Mouse (Mus musculus) intestine, embryonic 15.5 days (tissue): Measurements from ENCODE around the gene Csrp3. TPM values are rescaled to one million over a fixed set of nuclear protein-coding genes. Genes with fewer than 3 reads are reported as not detected.
A peak's percentile ranks its signal among the peaks of the same experiment; 100 is the strongest.

Experiments used
- ATAC-seq: fragments of 200-750 bp; cut with Nextera tagmentation; 2 replicates; pipeline ENCODE4 v1.8.0; 2017; ENCODE audit warnings: moderate TSS enrichment, moderate library complexity
- H3K27ac ChIP-seq: fragments of 300-500 bp; sonication (generic); 2 replicates; pipeline ENCODE4 v1.5.1; 2015; ENCODE audit warnings: mild to moderate bottlenecking, inconsistent platforms
- H3K27me3 ChIP-seq: fragments of 300-500 bp; sonication (generic); replicated peaks from 2 replicates; pipeline ENCODE4 v1.6.1; 2015; ENCODE audit warnings: inconsistent platforms
- H3K36me3 ChIP-seq: fragments of 300-500 bp; sonication (generic); 2 replicates; pipeline ENCODE4 v1.6.1; 2015; ENCODE audit warnings: inconsistent platforms
- H3K4me1 ChIP-seq: fragments of 300-500 bp; sonication (generic); replicated peaks from 2 replicates; pipeline ENCODE4 v1.6.1; 2015; ENCODE audit warnings: inconsistent platforms
- H3K4me2 ChIP-seq: fragments of 300-500 bp; sonication (generic); replicated peaks from 2 replicates; pipeline ENCODE4 v1.6.1; 2015; ENCODE audit warnings: mild to moderate bottlenecking, inconsistent platforms
- H3K4me3 ChIP-seq: fragments of 300-500 bp; sonication (generic); replicated peaks from 2 replicates; pipeline ENCODE4 v1.5.1; 2015; ENCODE audit warnings: inconsistent platforms
- H3K9ac ChIP-seq: fragments of 300-500 bp; sonication (generic); 2 replicates; pipeline ENCODE4 v1.6.1; 2015; ENCODE audit warnings: inconsistent platforms
- H3K9me3 ChIP-seq: fragments of 300-500 bp; sonication (generic); 2 replicates; pipeline ENCODE4 v1.6.1; 2016; ENCODE audit warnings: inconsistent platforms
- WGBS: fragments of 180-500 bp; shearing (Covaris S2); methylation state at CpG from one replicate; pipeline ENCODE4 v1.1.7; 2015; 5-methylcytosine and 5-hydroxymethylcytosine counted together
- polyA plus RNA-seq: library from polyadenylated mRNA; unstranded; fragments of >200 nt; fragmentation: Nextera tagmentation; extraction: Ambion mirVana; gene quantifications from 2 replicates; pipeline ENCODE4 v1.2.1, GENCODE M21; 2015

The Csrp3 gene
- 0.53 and 0.94 TPM in 2 replicates for polyA plus RNA-seq

- no peak for ATAC-seq
- Histone ChIP-seq H3K9ac (no peak within 1 kb of the TSS), H3K4me3 (no peak within 1 kb of the TSS), H3K9me3 (no peaks in the 10 kb centered on the region), H3K27ac (no peak within 1 kb of the TSS), H3K36me3 (no peaks in the 10 kb centered on the region), H3K27me3 (no peaks in the 10 kb centered on the region), H3K4me2 (no peak within 1 kb of the TSS), H3K4me1 (no peaks in the 10 kb centered on the region)
- 69% methylated on average over 11 of the region's 11 CpGs for WGBS
Observed at GRCm38 (mm10) chr7:48847820-48848650, at the start of gene Csrp3. Csrp3 (minus strand) TSS chr7:48848033.

DNA sequence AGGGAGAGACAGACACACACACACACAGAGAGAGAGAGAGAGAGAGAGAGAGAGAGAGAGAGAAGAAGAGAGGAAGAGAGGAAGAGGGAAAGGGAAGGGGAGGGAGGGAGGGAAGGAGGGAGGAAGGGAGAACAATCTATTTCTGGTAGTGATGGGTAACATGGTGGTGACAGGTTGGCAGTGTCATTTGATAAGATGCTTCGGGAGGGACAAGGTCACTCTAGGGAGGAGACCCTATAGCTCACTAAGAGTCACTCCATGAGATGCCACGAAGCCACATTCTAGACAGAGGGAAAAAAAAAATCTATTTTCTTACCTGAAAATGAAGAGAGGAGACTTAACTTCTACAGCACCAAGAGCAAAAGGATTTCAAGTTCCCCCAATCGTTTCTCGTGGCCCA lies 48.2 kb upstream of the Csrp3 start:
- no peak overlapping the region for H3K27ac ChIP-seq
- H3K36me3 ChIP-seq: no peaks in the 10 kb centered on the region
- no peaks in the 10 kb centered on the region for H3K27me3 ChIP-seq
- no peak for ATAC-seq
- WGBS: 78% methylated on average over 4 of the region's 4 CpGs
- H3K9me3 ChIP-seq: no peaks in the 10 kb centered on the region
- H3K4me2 ChIP-seq: no peak overlapping the region
- H3K4me1 ChIP-seq: no peaks in the 10 kb centered on the region
- H3K4me3 ChIP-seq: no peak overlapping the region
- no peak overlapping the region for H3K9ac ChIP-seq

DNA sequence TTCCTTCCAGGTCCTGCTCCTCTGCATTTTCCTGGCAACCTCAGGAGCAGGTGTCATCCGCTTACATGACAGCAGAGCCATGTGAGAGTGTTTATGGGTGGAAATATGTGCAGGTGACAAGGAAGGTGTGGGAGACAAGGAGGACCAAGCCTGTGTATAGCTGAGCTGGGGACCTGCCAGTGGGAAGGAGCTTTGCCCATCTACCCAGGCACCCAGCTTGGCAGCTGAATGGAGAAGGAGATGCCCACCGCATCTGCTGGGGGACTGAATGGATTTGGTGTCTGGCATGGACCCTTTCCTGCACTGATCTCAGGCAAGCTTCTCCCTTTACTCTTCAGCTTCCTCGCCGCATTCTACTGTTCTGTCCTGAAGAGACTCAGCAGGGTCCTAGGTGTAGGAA lies 47.6 kb upstream of the Csrp3 start:
- 83% methylated on average over 4 of the region's 4 CpGs for WGBS
- H3K36me3 ChIP-seq: no peaks in the 10 kb centered on the region
- no peaks in the 10 kb centered on the region for H3K9me3 ChIP-seq
- H3K4me1 ChIP-seq: no peaks in the 10 kb centered on the region
- H3K4me3 ChIP-seq: no peak overlapping the region
- no peak overlapping the region for H3K4me2 ChIP-seq
- H3K27me3 ChIP-seq: no peaks in the 10 kb centered on the region
- no peak overlapping the region for H3K27ac ChIP-seq
- no peak for ATAC-seq
- no peak overlapping the region for H3K9ac ChIP-seq

DNA sequence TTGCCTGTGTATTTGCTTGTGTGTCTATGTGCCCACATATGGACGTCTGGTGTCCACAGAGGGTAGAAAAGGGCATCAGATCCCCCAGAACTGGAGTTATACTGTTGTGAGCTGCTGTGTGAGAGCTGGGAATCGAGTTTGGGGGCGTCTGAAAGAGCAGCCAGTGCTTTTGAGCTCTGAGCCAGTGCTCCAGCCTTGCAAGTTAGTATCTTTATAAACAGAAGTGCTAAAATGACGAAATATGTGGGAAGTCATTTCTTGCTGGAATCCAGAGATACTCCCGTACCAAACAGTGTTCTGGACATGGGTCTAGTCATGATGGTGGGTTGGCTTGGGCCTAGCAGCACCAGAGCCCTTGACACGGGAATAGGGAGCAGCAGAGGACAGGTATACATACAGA lies 46.9 kb upstream of the Csrp3 start:
- ATAC-seq: no peak
- no peaks in the 10 kb centered on the region for H3K9me3 ChIP-seq
- H3K9ac ChIP-seq: no peak overlapping the region
- no peak overlapping the region for H3K4me3 ChIP-seq
- H3K4me2 ChIP-seq: no peak overlapping the region
- H3K36me3 ChIP-seq: no peaks in the 10 kb centered on the region
- no peak overlapping the region for H3K27ac ChIP-seq
- 63% methylated on average over 6 of the region's 6 CpGs for WGBS
- H3K27me3 ChIP-seq: no peaks in the 10 kb centered on the region
- no peaks in the 10 kb centered on the region for H3K4me1 ChIP-seq

- under 1% methylated on average over 6 of the region's 6 CpGs for WGBS
- H3K4me2 ChIP-seq: no peak overlapping the region
- H3K4me1 ChIP-seq: no peaks in the 10 kb centered on the region
- no peaks in the 10 kb centered on the region for H3K9me3 ChIP-seq
- no peak overlapping the region for H3K9ac ChIP-seq
- no peak overlapping the region for H3K4me3 ChIP-seq
- peak; percentile 23; the same call in 1 of the 2 replicates for ATAC-seq
- H3K27ac ChIP-seq: no peak overlapping the region
- H3K36me3 ChIP-seq: no peaks in the 10 kb centered on the region
- no peaks in the 10 kb centered on the region for H3K27me3 ChIP-seq
Observed at GRCm38 (mm10) chr7:48894152-48894551, 46.3 kb upstream of the Csrp3 start.

GRCm38 (mm10) chr7:48893093-48893492 lies 45.3 kb upstream of the Csrp3 start:
- Histone ChIP-seq H3K4me3 (no peak overlapping the region), H3K4me2 (no peak overlapping the region), H3K27ac (no peak overlapping the region), H3K4me1 (no peaks in the 10 kb centered on the region), H3K9ac (no peak overlapping the region), H3K9me3 (no peaks in the 10 kb centered on the region), H3K27me3 (no peaks in the 10 kb centered on the region), H3K36me3 (no peaks in the 10 kb centered on the region)
- 88% methylated on average over 7 of the region's 7 CpGs for whole genome bisulfite sequencing
- no peak for ATAC-seq

DNA sequence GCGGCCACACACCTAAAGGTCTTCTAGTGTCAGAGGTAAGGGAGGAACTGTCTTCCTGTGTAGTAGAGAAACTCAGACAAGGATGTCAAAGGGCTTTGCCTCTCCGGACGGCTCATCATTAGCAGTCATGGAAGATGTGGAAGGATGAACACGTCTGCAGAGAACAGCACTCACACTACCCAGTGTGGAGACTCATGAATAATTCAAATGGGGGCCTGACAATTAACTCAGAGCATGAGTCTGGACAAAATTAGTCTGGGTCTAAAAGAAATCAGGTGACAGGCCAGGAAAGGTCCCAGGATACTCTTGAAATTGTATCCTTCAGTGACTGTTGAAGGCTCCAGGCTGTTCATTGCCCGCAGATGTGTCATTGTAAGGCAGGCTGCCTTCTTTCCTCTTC lies 43.2 kb upstream of the Csrp3 start:
- H3K4me1 ChIP-seq: no peaks in the 10 kb centered on the region
- no peaks in the 10 kb centered on the region for H3K36me3 ChIP-seq
- H3K4me2 ChIP-seq: no peak overlapping the region
- no peak overlapping the region for H3K4me3 ChIP-seq
- H3K9me3 ChIP-seq: no peaks in the 10 kb centered on the region
- H3K9ac ChIP-seq: no peak overlapping the region
- no peak for ATAC-seq
- 75% methylated on average over 5 of the region's 5 CpGs for WGBS
- no peaks in the 10 kb centered on the region for H3K27me3 ChIP-seq
- no peak overlapping the region for H3K27ac ChIP-seq

- H3K36me3 ChIP-seq: no peaks in the 10 kb centered on the region
- H3K27me3 ChIP-seq: no peaks in the 10 kb centered on the region
- H3K4me3 ChIP-seq: no peak overlapping the region
- H3K9me3 ChIP-seq: no peaks in the 10 kb centered on the region
- H3K9ac ChIP-seq: no peak overlapping the region
- 0 out of 2 replicates have a peak, but pooled peaks have one; percentile 35 for ATAC-seq
- H3K4me2 ChIP-seq: no peak overlapping the region
- H3K4me1 ChIP-seq: no peaks in the 10 kb centered on the region
- WGBS: 64% methylated on average over 2 of the region's 2 CpGs
- no peak overlapping the region for H3K27ac ChIP-seq
Observed at GRCm38 (mm10) chr7:48888751-48889150, 40.9 kb upstream of the Csrp3 start.

DNA sequence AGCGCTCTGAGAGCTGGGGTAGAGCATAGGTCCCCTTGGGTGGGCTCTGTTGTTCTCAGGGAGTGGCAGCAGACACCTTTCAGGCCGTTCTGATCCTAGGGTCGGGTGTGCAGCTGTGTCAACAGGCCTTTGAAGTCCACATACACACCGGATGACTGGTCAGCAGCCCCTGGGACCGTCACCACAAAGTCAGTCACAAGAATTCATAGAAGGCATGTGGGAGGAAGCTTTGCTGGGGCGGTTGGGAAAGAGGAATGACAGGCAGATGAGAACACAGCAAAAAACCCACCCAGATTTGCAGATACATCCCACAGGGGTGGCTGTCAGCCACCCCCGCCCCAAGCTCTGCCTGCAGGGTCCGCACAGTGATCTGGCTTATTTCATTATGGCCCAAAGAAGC lies 40.1 kb upstream of the Csrp3 start:
- 35% methylated on average over 8 of the region's 8 CpGs for WGBS
- Histone ChIP-seq H3K36me3 (no peaks in the 10 kb centered on the region), H3K9ac (no peak overlapping the region), H3K4me3 (no peak overlapping the region), H3K4me1 (no peaks in the 10 kb centered on the region), H3K4me2 (no peak overlapping the region), H3K27me3 (no peaks in the 10 kb centered on the region), H3K9me3 (no peaks in the 10 kb centered on the region), H3K27ac (no peak overlapping the region)
- no peak for ATAC-seq

DNA sequence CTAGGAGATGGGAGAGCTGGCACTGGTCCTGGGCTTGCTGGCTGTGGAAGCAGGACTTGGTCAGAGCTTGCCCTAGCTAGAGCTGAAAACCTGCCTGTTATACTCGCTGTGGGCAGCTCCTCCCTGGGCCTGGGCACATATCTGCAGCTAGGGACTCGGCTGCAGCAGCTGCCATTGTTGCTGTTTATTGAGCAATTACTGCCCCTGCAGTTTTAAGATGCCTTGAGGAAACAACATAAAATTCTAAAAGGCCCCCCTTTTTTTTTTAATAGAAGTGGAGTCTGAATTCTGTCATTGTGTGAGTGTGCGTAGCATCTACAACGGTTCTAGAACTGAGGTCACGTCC lies 36.4 kb upstream of the Csrp3 start:
- Histone ChIP-seq H3K4me1 (peaks cover 9% of the 10 kb centered on the region), H3K9me3 (no peaks in the 10 kb centered on the region), H3K9ac (no peak overlapping the region), H3K36me3 (no peaks in the 10 kb centered on the region), H3K4me3 (no peak overlapping the region), H3K27me3 (no peaks in the 10 kb centered on the region), H3K4me2 (no peak overlapping the region), H3K27ac (no peak overlapping the region)
- no peak for ATAC-seq
- 63% methylated on average over 5 of the region's 5 CpGs for WGBS

GRCm38 (mm10) chr7:48883525-48884265 lies 35.9 kb upstream of the Csrp3 start:
- Histone ChIP-seq H3K9ac (no peak overlapping the region), H3K36me3 (no peaks in the 10 kb centered on the region), H3K27me3 (no peaks in the 10 kb centered on the region), H3K4me3 (no peak overlapping the region), H3K4me2 (no peak overlapping the region), H3K9me3 (no peaks in the 10 kb centered on the region), H3K4me1 (peaks cover 12% of the 10 kb centered on the region), H3K27ac (no peak overlapping the region)
- 86% methylated on average over 4 of the region's 4 CpGs for WGBS
- ATAC-seq: no peak

- Histone ChIP-seq H3K27me3 (no peaks in the 10 kb centered on the region), H3K4me3 (peak overlapping the region; percentile 85), H3K36me3 (no peaks in the 10 kb centered on the region), H3K4me2 (peak overlapping the region; percentile 94), H3K27ac (peak overlapping the region; percentile 62; the same call in 1 of the 2 replicates), H3K4me1 (peaks cover 19% of the 10 kb centered on the region), H3K9ac (peak overlapping the region; percentile 65), H3K9me3 (no peaks in the 10 kb centered on the region)
- under 1% methylated on average over 28 of the region's 28 CpGs for WGBS
- no peak for ATAC-seq
Observed at GRCm38 (mm10) chr7:48881971-48882609, 34.3 kb upstream of the Csrp3 start.
